Mouse (Mus musculus) B cell, adult (primary cell): Measurements from ENCODE around the gene Acaa1b. TPM values are rescaled to one million over a fixed set of nuclear protein-coding genes. Genes with fewer than 3 reads are reported as not detected.

Experiments
- total RNA-seq: library from RNA; stranded (reverse); gene quantifications from 4 replicates; pipeline ENCODE4 v1.2.4, GENCODE M21; 2023; ENCODE audit not compliant: inconsistent age

Gene Acaa1b
- total RNA-seq, result 0.48 to 1.1 TPM (median 1.0 TPM) in 4 replicates

GRCm38 (mm10) chr9:119156278-119157201 lies at the start of gene Acaa1b:
Acaa1b (minus strand) TSS chr9:119157093.

DNA sequence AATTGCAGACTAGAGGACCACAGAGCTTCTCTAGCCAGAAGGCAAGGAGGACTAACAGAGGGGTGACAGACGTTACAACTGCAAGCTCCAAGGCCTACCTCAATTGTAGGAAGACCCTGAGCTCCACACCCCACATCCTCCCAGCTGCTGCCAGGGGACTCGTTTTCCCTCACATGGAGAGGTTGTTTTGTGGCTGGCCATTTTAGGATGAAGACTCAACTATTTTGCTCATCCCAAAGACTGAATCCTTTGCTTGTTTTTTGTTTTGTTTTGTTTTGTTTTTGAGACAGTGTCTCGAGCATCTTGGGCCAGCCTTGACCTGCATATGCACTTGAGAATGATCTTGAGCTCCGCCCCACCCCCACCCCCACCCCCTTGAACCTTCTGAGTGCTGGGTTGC lies 2.0 kb upstream of the Acaa1b start, which contains the start of gene Gm47289:
TSS of gene Gm47289 (plus strand) at position 301 of the 400 bp plus-strand sequence.

DNA sequence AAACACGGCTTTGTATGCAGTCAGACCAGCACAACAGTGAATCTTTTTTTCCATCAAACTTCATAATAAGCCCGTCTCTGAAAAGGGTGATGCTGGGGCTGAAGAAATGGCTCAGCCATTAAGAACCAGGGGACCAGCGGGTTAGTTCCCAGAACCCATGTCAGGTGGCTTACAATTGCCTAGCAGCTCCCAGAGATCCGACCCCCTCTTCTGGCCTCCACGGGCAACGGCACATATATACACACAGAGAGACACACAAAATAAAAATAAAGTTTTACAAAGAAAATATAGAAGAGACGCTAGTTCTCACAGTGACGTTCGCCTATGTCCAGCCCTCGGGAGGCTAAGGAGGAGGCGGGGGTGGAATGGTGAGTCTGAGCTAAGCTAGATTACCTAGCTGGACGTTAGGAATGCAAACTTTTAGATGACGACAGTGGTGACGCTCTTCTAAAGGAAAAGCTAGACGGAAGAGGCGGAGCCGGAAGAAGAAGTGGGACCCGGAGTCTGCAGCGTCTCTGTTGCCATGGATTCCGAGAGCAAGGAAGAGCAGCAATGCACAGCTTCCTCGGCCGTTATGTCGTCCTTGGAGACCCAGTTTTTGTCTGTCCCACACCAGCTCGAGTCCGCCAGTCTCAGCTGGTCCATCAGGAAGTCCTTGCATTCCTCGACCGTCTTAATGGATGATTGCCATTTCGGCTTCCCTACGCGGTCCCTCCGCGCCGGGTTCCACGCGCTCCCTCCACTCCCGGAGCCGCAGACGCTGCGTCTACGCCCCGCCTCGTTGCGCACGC lies 54.7 kb downstream of the Acaa1b start, which contains the start of gene Dlec1:
TSS of gene Dlec1 (plus strand) at position 487 of the 791 bp plus-strand sequence.

Other genes with a start within 250 kb of the Acaa1b start
- 0.39 to 0.72 TPM (median 0.39 TPM) in 3 of 4 replicates, not detected in the other for gene Ctdspl, start 230.6 kb downstream of the Acaa1b start, total RNA-seq
- 2.3 to 6.7 TPM (median 5.2 TPM) in 4 replicates for gene Vill, start 104.3 kb downstream of the Acaa1b start, total RNA-seq
- gene Plcd1, start 63.6 kb downstream of the Acaa1b start, total RNA-seq, result not detected in 4 replicates
- 0.27 to 0.61 TPM in 2 of 4 replicates, not detected in the others for gene Dlec1, start 54.6 kb downstream of the Acaa1b start, total RNA-seq
- gene Gm47289, start 2.1 kb upstream of the Acaa1b start, total RNA-seq, result not detected in 4 replicates
- not detected in 4 replicates for gene Slc22a13, start 52.0 kb upstream of the Acaa1b start, total RNA-seq
- gene Oxsr1, start 165.3 kb upstream of the Acaa1b start, total RNA-seq, result 33.1 to 42.1 TPM (median 35.9 TPM) in 4 replicates
- gene Acaa1a, start 182.6 kb upstream of the Acaa1b start, total RNA-seq, result 50.2 to 67.8 TPM (median 52.1 TPM) in 4 replicates
- gene Myd88, start 184.3 kb upstream of the Acaa1b start, total RNA-seq, result 28.2 to 31.9 TPM (median 29.8 TPM) in 4 replicates
- gene Xylb, start 200.3 kb upstream of the Acaa1b start, total RNA-seq, result 1.2 to 3.2 TPM (median 1.7 TPM) in 4 replicates
- gene Slc22a14, start 208.5 kb upstream of the Acaa1b start, total RNA-seq, result not detected in 4 replicates
- gene Acvr2b, start 245.0 kb upstream of the Acaa1b start, total RNA-seq, result 0.42 to 0.45 TPM in 2 of 4 replicates, not detected in the others